Mouse (Mus musculus): Measurements from ENCODE around the gene Gm45140. TPM values are rescaled to one million over a fixed set of nuclear protein-coding genes. Genes with fewer than 3 reads are reported as not detected.

The Gm45140 gene
- polyA plus RNA-seq, 1 experiment from 2014 or later: 3.4 TPM

DNA sequence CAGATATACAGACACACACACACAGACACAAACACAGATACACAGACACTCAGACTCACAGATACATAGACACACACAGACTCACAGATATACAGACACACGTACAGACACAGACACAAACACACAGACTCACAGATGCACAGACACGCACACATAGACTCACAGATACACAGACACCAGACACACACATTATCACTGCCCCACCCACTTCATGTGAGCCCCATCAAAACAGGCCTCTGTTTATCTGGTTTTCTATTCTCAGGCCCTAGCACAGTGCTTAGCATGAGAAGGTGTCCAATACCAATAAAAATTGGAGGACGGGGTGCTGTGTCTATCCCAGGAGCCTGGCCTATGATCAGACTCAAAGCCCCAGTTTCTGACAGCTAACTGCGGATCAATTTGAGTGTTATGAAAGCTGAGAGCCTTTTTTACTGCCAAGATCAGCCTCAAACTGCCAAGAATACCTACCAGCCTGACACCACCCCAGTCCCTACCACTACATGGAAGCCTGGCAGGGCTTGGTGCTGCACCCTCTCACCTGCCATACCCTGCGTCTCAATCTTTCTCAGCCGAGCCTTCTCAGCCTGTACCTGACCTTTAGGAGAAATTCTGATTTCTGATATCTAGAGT lies 39.2 kb downstream of the Gm45140 start:
- WGBS: 85% methylated on average over 6 of the region's 6 CpGs
- ATAC-seq (ENCODE audit: insufficient number of reproducible peaks, low FRiP score, low TSS enrichment, low read depth): no peak
- Histone ChIP-seq H3K4me2 (replicated peaks) (no peak overlapping the region), H3K27me3 (no peaks in the 10 kb centered on the region), H3K9ac (no peak overlapping the region), H3K9me3 (replicated peaks) (no peaks in the 10 kb centered on the region), H3K36me3 (peaks cover 18% of the 10 kb centered on the region), H3K27ac (replicated peaks) (no peak overlapping the region), H3K4me1 (no peaks in the 10 kb centered on the region), H3K4me3 (replicated peaks) (no peak overlapping the region)

DNA sequence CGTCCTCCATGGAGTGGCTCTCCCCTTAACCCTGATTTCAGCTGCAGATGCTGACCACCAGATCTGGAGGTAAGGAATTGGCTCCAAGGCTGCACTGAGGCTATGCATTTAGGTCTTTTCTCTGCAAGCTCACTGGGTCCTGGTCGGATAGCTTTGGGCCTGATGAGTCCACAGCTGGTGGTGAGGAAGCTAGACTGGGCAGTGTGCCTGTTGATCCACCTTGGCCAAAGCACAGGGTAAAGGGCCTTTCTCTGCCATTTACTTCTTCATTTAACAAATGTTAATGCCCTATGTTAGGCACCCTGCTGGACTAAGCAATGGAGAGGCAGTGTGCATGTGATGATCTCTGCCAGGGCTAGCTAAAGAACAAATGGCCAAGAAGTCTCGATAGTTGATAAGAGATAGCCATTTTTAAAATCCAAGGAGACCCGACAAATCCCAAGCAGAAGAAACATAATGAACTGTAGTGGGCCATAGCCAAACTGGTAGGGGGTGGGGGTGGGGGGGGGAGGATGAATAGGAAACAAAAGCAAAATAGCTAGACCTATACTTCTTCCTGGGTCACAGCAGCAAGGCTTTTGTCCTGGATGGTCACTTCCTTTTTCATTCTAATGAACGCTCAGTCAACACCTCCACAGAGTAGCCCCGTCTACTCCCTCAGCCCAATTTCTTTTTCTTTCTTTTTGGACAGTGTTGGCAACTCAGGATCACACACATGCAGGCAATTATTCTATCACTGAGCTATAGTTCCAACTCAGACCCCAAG lies 40.0 kb downstream of the Gm45140 start:
- Histone ChIP-seq H3K9ac (no peak overlapping the region), H3K36me3 (peaks cover 20% of the 10 kb centered on the region), H3K4me1 (no peaks in the 10 kb centered on the region), H3K27me3 (no peaks in the 10 kb centered on the region), H3K27ac (replicated peaks) (no peak overlapping the region), H3K9me3 (replicated peaks) (no peaks in the 10 kb centered on the region), H3K4me2 (replicated peaks) (no peak overlapping the region), H3K4me3 (replicated peaks) (no peak overlapping the region)
- no peak for ATAC-seq (ENCODE audit: insufficient number of reproducible peaks, low FRiP score, low TSS enrichment, low read depth)
- 76% methylated on average over 6 of the region's 6 CpGs for WGBS

DNA sequence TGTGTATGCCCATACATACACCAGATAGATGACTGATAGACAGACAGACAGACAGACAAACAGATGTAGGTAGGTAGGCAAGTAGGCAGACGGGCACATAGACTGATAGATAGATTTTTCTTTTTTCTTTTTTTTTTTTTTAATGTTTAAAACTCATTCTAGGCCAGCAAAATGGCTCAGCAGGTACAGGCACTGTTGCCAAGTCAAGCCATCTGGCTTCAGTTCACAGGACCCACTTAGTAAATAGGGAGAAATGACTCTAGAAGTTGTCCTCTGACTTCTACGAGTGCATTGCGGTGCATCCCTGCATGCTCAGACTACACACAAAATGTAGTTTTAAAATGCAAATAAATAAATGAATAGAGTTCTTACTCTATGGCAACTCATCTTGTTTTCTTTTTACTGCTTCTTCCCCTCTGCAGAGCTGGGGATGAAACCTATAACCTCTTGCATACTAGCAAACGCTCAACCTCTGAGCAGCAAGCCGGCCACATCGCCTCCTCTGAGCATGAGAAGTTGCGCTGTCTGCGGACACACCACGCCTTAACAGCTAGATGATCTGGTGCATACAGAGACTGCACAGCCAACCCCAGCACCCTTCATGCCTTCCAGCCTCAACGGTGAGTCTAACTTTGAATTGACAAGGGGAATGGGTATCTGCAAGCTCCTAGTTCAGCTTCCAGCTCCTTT lies 41.6 kb downstream of the Gm45140 start:
- Histone ChIP-seq H3K9ac (no peak overlapping the region), H3K36me3 (peaks cover 20% of the 10 kb centered on the region), H3K27ac (replicated peaks) (no peak overlapping the region), H3K4me3 (replicated peaks) (no peak overlapping the region), H3K27me3 (no peaks in the 10 kb centered on the region), H3K4me1 (0 out of 2 replicates have a peak, but pooled peaks cover 6% of the 10 kb centered on the region), H3K9me3 (replicated peaks) (no peaks in the 10 kb centered on the region), H3K4me2 (replicated peaks) (no peak overlapping the region)
- no peak for ATAC-seq (ENCODE audit: insufficient number of reproducible peaks, low FRiP score, low TSS enrichment, low read depth)
- 92% methylated on average over 10 of the region's 10 CpGs for WGBS

DNA sequence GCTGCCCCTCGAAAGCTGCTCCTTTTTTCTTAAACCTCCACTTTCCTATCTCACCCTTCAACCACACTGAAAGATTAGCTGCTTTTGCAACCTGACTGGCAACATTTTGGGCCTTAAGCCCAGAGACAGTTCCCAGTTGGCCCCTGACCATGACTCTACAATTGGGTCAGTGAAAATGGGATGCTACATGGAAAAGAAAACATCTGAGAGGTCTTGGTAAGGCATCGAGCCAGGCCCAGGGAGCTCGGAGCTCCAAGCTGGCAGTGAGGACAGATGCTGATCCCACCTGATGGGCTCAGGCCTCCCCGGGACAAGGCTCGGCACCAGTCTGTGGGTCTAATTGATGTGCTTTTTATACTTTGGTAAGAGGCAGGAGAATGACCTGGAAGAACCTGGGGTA lies 43.8 kb downstream of the Gm45140 start:
- 91% methylated on average over 5 of the region's 5 CpGs for WGBS

DNA sequence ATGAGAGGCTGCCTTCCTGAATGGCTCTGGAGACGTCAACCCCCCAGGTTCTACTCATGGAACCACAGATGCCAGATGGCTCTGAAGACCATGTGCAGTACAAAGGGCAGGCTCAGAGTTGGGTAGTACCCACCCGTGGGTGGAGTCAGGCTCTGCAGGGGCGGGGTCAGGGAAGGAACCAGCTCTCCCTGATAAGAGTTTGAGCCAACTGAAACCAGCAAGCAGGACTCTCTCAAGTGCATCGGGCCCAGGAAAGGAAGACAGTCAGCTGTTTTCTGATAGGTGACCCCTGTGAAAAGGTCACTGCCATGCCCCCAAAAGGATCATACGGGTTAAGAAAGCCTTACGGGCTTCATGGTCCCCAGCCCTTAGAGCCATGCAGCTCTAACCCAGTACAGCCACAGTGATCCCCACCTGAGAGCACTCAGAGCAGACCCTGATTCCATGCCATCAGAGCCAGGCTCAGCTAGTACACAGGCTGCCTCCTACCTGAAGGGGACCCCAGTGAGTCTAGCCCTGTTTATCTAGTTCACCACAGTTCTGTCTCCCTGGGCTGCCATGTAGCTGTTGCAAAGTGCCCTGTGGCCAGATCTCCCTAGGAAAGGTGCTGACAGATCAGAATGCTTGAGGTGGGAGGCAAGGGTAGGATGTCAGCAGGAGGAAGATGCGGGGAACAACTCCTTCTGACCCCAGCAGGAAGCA lies 44.7 kb downstream of the Gm45140 start:
- no peaks in the 10 kb centered on the region for H3K9me3 ChIP-seq (replicated peaks)
- no peaks in the 10 kb centered on the region for H3K27me3 ChIP-seq
- no peak for ATAC-seq (ENCODE audit: insufficient number of reproducible peaks, low FRiP score, low TSS enrichment, low read depth)
- H3K36me3 ChIP-seq: peaks cover 20% of the 10 kb centered on the region
- 0 out of 2 replicates have a peak, but pooled peaks cover 12% of the 10 kb centered on the region for H3K4me1 ChIP-seq
- no peak overlapping the region for H3K4me3 ChIP-seq (replicated peaks)
- H3K9ac ChIP-seq: no peak overlapping the region
- WGBS: 71% methylated on average over 7 of the region's 7 CpGs
- H3K27ac ChIP-seq (replicated peaks): no peak overlapping the region
- no peak overlapping the region for H3K4me2 ChIP-seq (replicated peaks)

More for the DNA sequence above, 43.8 kb downstream of the Gm45140 start:
- no peak for ATAC-seq (ENCODE audit: insufficient number of reproducible peaks, low FRiP score, low TSS enrichment, low read depth)
- H3K27ac ChIP-seq (replicated peaks): no peak overlapping the region
- H3K9ac ChIP-seq: no peak overlapping the region
- no peak overlapping the region for H3K4me3 ChIP-seq (replicated peaks)
- 0 out of 2 replicates have a peak, but pooled peaks cover 10% of the 10 kb centered on the region for H3K4me1 ChIP-seq
- H3K27me3 ChIP-seq: no peaks in the 10 kb centered on the region
- peaks cover 20% of the 10 kb centered on the region for H3K36me3 ChIP-seq
- H3K4me2 ChIP-seq (replicated peaks): no peak overlapping the region
- no peaks in the 10 kb centered on the region for H3K9me3 ChIP-seq (replicated peaks)

DNA sequence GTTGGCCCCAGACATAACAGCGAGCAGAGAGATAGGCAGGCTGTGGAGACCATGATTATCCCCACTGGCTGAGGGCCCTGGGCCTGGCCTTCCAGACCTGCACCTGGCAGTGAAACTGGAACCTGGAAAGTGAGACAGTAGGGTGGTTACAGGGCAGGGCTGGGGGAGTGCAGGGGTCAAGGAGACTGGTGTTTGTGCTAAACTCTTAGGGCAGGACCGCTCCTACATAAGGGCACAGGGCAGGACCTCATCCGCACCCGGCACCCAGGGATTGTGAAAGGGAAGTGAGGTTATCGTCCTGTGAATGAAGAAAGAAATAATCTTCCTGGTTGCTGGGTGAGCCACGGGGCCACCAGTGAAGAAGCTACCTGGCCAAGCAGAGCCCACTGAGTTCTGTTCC lies 45.8 kb downstream of the Gm45140 start:
- 81% methylated on average over 6 of the region's 6 CpGs for WGBS
- Histone ChIP-seq H3K36me3 (peaks cover 20% of the 10 kb centered on the region), H3K27ac (replicated peaks) (no peak overlapping the region), H3K27me3 (no peaks in the 10 kb centered on the region), H3K9me3 (replicated peaks) (no peaks in the 10 kb centered on the region), H3K4me1 (0 out of 2 replicates have a peak, but pooled peaks cover 12% of the 10 kb centered on the region), H3K9ac (no peak overlapping the region), H3K4me3 (replicated peaks) (no peak overlapping the region), H3K4me2 (replicated peaks) (no peak overlapping the region)
- ATAC-seq (ENCODE audit: insufficient number of reproducible peaks, low FRiP score, low TSS enrichment, low read depth): no peak

DNA sequence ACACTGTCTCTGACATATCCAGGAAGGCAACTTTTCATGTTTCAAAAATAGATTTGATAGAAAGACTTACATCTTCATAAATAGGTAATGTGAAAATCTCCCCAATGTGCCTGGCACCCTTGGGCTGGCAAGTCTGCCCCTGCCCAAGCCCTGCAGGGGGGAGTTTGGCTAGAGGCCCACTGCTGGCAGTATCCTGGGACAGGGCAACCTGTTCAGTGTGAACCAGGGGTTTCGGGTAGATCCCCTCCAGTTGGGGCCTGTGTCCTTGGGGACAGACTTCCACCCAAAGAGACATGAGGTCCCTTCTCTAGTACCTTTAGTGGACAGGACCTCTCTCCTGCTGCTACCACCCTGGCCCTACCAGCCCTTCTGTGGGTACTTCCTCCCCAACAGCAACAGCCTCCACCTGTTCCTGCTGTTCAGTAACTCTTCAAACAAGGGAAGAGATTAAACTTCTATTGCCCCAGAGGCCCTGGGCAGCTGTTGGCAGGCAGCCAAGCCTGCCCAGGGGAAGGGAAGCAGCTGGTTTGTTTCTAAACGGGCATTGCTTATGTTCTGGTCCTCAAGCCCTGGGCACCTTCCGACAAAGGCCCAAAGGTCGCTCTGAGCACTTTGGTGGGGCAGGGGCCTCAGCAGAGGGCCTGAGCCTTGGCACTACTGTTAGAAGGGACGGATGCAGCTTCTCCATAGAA lies 46.6 kb downstream of the Gm45140 start:
- WGBS: 46% methylated on average over 5 of the region's 5 CpGs
- H3K27me3 ChIP-seq: no peaks in the 10 kb centered on the region
- no peak overlapping the region for H3K4me3 ChIP-seq (replicated peaks)
- no peak overlapping the region for H3K9ac ChIP-seq
- no peak overlapping the region for H3K27ac ChIP-seq (replicated peaks)
- peaks cover 20% of the 10 kb centered on the region for H3K36me3 ChIP-seq
- no peaks in the 10 kb centered on the region for H3K9me3 ChIP-seq (replicated peaks)
- H3K4me1 ChIP-seq: 0 out of 2 replicates have a peak, but pooled peaks cover 12% of the 10 kb centered on the region
- no peak overlapping the region for H3K4me2 ChIP-seq (replicated peaks)
- ATAC-seq (ENCODE audit: insufficient number of reproducible peaks, low FRiP score, low TSS enrichment, low read depth): peak; percentile 22; the same call in 1 of the 2 replicates

DNA sequence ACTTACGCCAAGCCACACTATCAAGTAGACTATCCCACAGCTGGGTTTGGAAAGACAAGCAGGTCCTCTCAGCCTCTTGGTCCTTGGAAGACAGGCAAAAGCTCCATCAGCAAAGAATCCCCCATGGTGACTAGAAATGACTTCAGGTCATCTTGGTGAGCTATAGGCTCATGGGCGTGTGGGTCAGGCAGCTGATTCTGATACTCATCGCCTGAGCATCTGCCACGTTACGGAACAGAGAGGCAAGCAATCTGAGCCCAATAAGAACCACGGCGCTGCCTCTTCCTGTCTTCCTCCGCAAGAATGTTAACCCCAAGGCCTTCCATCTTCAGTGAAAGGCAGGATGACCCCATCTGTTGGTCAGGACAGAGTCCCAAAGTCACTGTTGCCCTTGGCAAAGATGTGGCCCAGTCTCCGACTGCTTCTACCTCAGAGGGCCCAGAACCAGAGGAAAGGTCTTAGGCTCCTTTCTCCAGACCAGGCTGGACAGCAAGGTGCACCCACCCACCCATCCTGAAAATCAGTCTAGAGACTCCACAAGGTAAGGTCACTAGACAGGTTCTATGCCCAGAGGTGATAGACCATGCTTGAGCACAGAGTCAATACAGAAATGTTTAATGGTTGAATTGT lies 47.2 kb downstream of the Gm45140 start:
- ATAC-seq (ENCODE audit: insufficient number of reproducible peaks, low FRiP score, low TSS enrichment, low read depth): no peak
- Histone ChIP-seq H3K9me3 (replicated peaks) (no peaks in the 10 kb centered on the region), H3K4me3 (replicated peaks) (no peak overlapping the region), H3K9ac (no peak overlapping the region), H3K36me3 (peaks cover 20% of the 10 kb centered on the region), H3K27ac (replicated peaks) (no peak overlapping the region), H3K4me1 (0 out of 2 replicates have a peak, but pooled peaks cover 12% of the 10 kb centered on the region), H3K4me2 (replicated peaks) (no peak overlapping the region), H3K27me3 (no peaks in the 10 kb centered on the region)
- 88% methylated on average over 9 of the region's 9 CpGs for WGBS

DNA sequence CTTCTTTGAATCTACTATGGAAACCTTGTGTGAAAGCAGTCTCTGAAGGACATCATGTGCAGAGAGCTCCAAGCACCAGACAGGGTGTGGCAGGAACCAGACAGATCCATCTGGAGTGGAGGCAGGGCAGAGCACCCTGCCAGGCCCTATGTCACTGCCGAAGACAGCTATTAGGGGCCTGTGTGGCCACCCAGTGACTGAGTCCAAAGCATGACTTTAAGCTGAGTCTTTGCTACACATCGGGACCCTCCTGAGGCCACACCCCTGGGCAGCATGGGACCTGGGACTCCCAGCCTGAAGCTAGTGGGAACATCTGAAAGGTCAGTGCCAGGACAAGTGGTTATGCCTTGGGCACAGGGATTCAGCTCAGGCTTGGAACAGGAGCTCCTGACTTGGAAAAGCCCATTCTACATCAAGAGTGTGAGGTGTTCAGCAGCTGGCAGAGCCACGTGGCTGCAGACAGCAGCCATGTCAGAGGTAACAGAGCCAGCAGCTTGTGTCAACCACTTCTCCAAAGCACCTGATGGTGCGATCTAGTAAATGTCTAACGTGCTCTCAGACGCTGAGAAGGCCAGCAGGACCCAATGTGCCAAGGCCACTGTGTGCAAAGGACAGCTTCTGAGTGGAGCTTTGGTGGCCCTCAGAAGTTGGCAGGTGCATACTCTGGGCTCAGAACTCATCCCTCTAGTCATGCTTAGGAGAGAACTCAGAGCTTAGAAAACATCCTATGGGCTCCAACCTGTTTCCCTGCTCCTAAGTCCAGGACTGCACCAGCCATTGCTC lies 48.3 kb downstream of the Gm45140 start:
- no peak overlapping the region for H3K9ac ChIP-seq
- H3K9me3 ChIP-seq (replicated peaks): no peaks in the 10 kb centered on the region
- no peak for ATAC-seq (ENCODE audit: insufficient number of reproducible peaks, low FRiP score, low TSS enrichment, low read depth)
- H3K4me2 ChIP-seq (replicated peaks): no peak overlapping the region
- peaks cover 11% of the 10 kb centered on the region for H3K36me3 ChIP-seq
- WGBS: 78% methylated on average over 6 of the region's 6 CpGs
- 0 out of 2 replicates have a peak, but pooled peaks cover 12% of the 10 kb centered on the region for H3K4me1 ChIP-seq
- no peak overlapping the region for H3K27ac ChIP-seq (replicated peaks)
- H3K4me3 ChIP-seq (replicated peaks): no peak overlapping the region
- no peaks in the 10 kb centered on the region for H3K27me3 ChIP-seq

DNA sequence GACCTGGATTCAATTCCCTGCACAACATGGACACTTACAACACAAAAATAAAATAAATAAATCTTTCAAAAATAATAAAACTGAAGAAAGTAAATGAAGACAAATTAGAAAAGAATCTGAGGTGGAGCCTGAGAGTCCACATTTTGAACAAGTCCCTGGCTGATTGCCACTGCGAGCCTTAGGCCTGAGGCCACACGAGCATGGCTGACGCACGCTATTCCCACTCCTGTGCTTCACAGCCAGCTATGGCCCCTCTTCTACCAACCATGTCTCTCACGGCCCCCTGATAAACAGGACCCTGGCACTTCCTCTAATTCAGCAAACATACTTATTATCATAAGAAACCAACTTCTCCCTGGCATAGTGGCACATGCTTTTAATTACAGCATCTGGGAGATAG lies 49.0 kb downstream of the Gm45140 start:
- no peak overlapping the region for H3K9ac ChIP-seq
- ATAC-seq (ENCODE audit: insufficient number of reproducible peaks, low FRiP score, low TSS enrichment, low read depth): no peak
- H3K9me3 ChIP-seq (replicated peaks): no peaks in the 10 kb centered on the region
- WGBS: 72% methylated on average over 5 of the region's 5 CpGs
- no peak overlapping the region for H3K4me2 ChIP-seq (replicated peaks)
- H3K36me3 ChIP-seq: peaks cover 4% of the 10 kb centered on the region; the same call in 1 of the 2 replicates
- H3K27me3 ChIP-seq: no peaks in the 10 kb centered on the region
- H3K4me1 ChIP-seq: 0 out of 2 replicates have a peak, but pooled peaks cover 12% of the 10 kb centered on the region
- no peak overlapping the region for H3K27ac ChIP-seq (replicated peaks)
- H3K4me3 ChIP-seq (replicated peaks): no peak overlapping the region
